Mouse (Mus musculus): ENCODE data around the gene Pex7. TPM values are rescaled to one million over a fixed set of nuclear protein-coding genes. Genes with fewer than 3 reads are reported as not detected.

Gene Pex7
- polyA plus RNA-seq, 1 experiment: 19.1 TPM

- H3K27ac ChIP-seq (ENCODE audit: control insufficient read depth, insufficient read depth, low read depth, low read length, poor library complexity): no peak overlapping the region
- TF ChIP-seq POLR2A (IDR thresholded peaks at IDR 0.05; ENCODE audit: borderline replicate concordance, control insufficient read depth, low read depth, low read length) (no peak), CTCF (IDR thresholded peaks at IDR 0.05; ENCODE audit: control insufficient read depth, insufficient read depth, low read length) (no peak)
- H3K4me3 ChIP-seq (replicated peaks; ENCODE audit: control insufficient read depth, low read depth, low read length): no peak overlapping the region
- H3K4me1 ChIP-seq (ENCODE audit: control insufficient read depth, insufficient read depth, low read length): no peaks in the 10 kb centered on the region
- WGBS: 78% methylated on average over 8 of the region's 8 CpGs
These were observed 71.4 kb downstream of the Pex7 start for GRCm38 (mm10) chr10:19835887-19836710.

- no peak overlapping the region for H3K4me3 ChIP-seq (replicated peaks; ENCODE audit: control insufficient read depth, low read depth, low read length)
- TF ChIP-seq POLR2A (IDR thresholded peaks at IDR 0.05; ENCODE audit: borderline replicate concordance, control insufficient read depth, low read depth, low read length) (no peak), CTCF (IDR thresholded peaks at IDR 0.05; ENCODE audit: control insufficient read depth, insufficient read depth, low read length) (no peak)
- no peak overlapping the region for H3K27ac ChIP-seq (ENCODE audit: control insufficient read depth, insufficient read depth, low read depth, low read length, poor library complexity)
- no peaks in the 10 kb centered on the region for H3K4me1 ChIP-seq (ENCODE audit: control insufficient read depth, insufficient read depth, low read length)
- 91% methylated on average over 6 of the region's 6 CpGs for WGBS
These were observed 73.3 kb downstream of the Pex7 start for GRCm38 (mm10) chr10:19834222-19834621.

GRCm38 (mm10) chr10:19831072-19831849 is 76.2 kb downstream of the Pex7 start:
- no peak overlapping the region for H3K27ac ChIP-seq (ENCODE audit: control insufficient read depth, insufficient read depth, low read depth, low read length, poor library complexity)
- no peak overlapping the region for H3K4me3 ChIP-seq (replicated peaks; ENCODE audit: control insufficient read depth, low read depth, low read length)
- TF ChIP-seq CTCF (IDR thresholded peaks at IDR 0.05; ENCODE audit: control insufficient read depth, insufficient read depth, low read length) (no peak), POLR2A (IDR thresholded peaks at IDR 0.05; ENCODE audit: borderline replicate concordance, control insufficient read depth, low read depth, low read length) (no peak)
- 37% methylated on average over 5 of the region's 5 CpGs for WGBS
- no peaks in the 10 kb centered on the region for H3K4me1 ChIP-seq (ENCODE audit: control insufficient read depth, insufficient read depth, low read length)

- Histone ChIP-seq H3K4me1 (ENCODE audit: control insufficient read depth, insufficient read depth, low read length) (no peaks in the 10 kb centered on the region), H3K4me3 (replicated peaks; ENCODE audit: control insufficient read depth, low read depth, low read length) (no peak overlapping the region), H3K27ac (ENCODE audit: control insufficient read depth, insufficient read depth, low read depth, low read length, poor library complexity) (no peak overlapping the region)
- WGBS: 63% methylated on average over 3 of the region's 3 CpGs
- TF ChIP-seq POLR2A (IDR thresholded peaks at IDR 0.05; ENCODE audit: borderline replicate concordance, control insufficient read depth, low read depth, low read length): no peak
- TF ChIP-seq CTCF (IDR thresholded peaks at IDR 0.05; ENCODE audit: control insufficient read depth, insufficient read depth, low read length): no peak
These were observed 86.5 kb downstream of the Pex7 start for GRCm38 (mm10) chr10:19820986-19821385.

- TF ChIP-seq CTCF (IDR thresholded peaks at IDR 0.05; ENCODE audit: control insufficient read depth, insufficient read depth, low read length) (no peak), POLR2A (IDR thresholded peaks at IDR 0.05; ENCODE audit: borderline replicate concordance, control insufficient read depth, low read depth, low read length) (no peak)
- WGBS: 51% methylated on average over 16 of the region's 16 CpGs
- no peak overlapping the region for H3K27ac ChIP-seq (ENCODE audit: control insufficient read depth, insufficient read depth, low read depth, low read length, poor library complexity)
- H3K4me3 ChIP-seq (replicated peaks; ENCODE audit: control insufficient read depth, low read depth, low read length): no peak overlapping the region
- no peaks in the 10 kb centered on the region; the same call in 1 of the 2 replicates for H3K4me1 ChIP-seq (ENCODE audit: control insufficient read depth, insufficient read depth, low read length)
These were observed 88.7 kb downstream of the Pex7 start for GRCm38 (mm10) chr10:19818723-19819355.

- WGBS: 5% methylated on average over 8 of the region's 8 CpGs
- Histone ChIP-seq H3K27ac (ENCODE audit: control insufficient read depth, insufficient read depth, low read depth, low read length, poor library complexity) (no peak overlapping the region), H3K4me1 (ENCODE audit: control insufficient read depth, insufficient read depth, low read length) (no peaks in the 10 kb centered on the region; the same call in 1 of the 2 replicates), H3K4me3 (replicated peaks; ENCODE audit: control insufficient read depth, low read depth, low read length) (no peak overlapping the region)
- TF ChIP-seq POLR2A (IDR thresholded peaks at IDR 0.05; ENCODE audit: borderline replicate concordance, control insufficient read depth, low read depth, low read length): no peak
- TF ChIP-seq CTCF (IDR thresholded peaks at IDR 0.05; ENCODE audit: control insufficient read depth, insufficient read depth, low read length): no peak
These were observed 92.1 kb downstream of the Pex7 start for GRCm38 (mm10) chr10:19815371-19815770.

- Histone ChIP-seq H3K4me3 (replicated peaks; ENCODE audit: control insufficient read depth, low read depth, low read length) (no peak overlapping the region), H3K4me1 (ENCODE audit: control insufficient read depth, insufficient read depth, low read length) (no peaks in the 10 kb centered on the region; the same call in 1 of the 2 replicates), H3K27ac (ENCODE audit: control insufficient read depth, insufficient read depth, low read depth, low read length, poor library complexity) (no peak overlapping the region)
- WGBS: 55% methylated on average over 9 of the region's 9 CpGs
- TF ChIP-seq CTCF (IDR thresholded peaks at IDR 0.05; ENCODE audit: control insufficient read depth, insufficient read depth, low read length): peak; percentile 51
- no peak for TF ChIP-seq POLR2A (IDR thresholded peaks at IDR 0.05; ENCODE audit: borderline replicate concordance, control insufficient read depth, low read depth, low read length)
These were observed 95.9 kb downstream of the Pex7 start for GRCm38 (mm10) chr10:19811436-19812172.

Data from bone marrow, adult 2 months (tissue).